Mouse (Mus musculus): ENCODE measurements at regions not wholly inside any gene's neighbourhood (a gene's known extent, or its start where the extent isn't known, plus 50 kb on each side); places are given as distances from the start of the nearest gene placed in this dataset.

DNA sequence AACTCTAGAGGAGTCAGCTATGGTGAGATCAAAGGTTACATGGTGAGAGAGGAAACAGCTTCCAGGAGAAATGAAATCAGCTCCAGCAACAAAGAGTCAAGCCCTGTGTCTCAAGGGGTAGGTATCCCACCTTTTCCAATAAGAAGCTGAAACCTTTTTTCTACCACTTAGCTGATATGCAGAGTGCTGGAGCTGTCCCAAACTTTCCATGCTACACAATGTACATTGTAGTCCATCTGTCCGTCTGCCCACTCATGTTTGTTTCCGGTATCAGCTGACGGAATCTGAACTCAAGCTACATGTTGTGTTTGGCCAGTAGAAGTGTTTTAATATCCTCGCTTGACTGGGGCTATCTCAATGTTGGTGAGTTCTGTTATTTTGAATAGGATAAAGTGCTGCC lies 83.6 kb upstream of the Ngf start:
- no peaks in the 10 kb centered on the region for H3K36me3 ChIP-seq (ENCODE audit: control insufficient read depth, insufficient read depth, low read length)
- no peak for TF ChIP-seq CTCF (IDR thresholded peaks at IDR 0.05; ENCODE audit: extremely low read depth, insufficient read length, insufficient replicate concordance, low read depth, low read length)
- TF ChIP-seq POLR2A (IDR thresholded peaks at IDR 0.05; ENCODE audit: low read depth, low read length), result no peak
- no peak overlapping the region for H3K4me3 ChIP-seq (ENCODE audit: low read depth, low read length)
- no peak overlapping the region for H3K27ac ChIP-seq (ENCODE audit: insufficient read depth, low read depth, low read length)
- no peaks in the 10 kb centered on the region for H3K4me1 ChIP-seq (ENCODE audit: control insufficient read depth, insufficient read depth, insufficient read length, low read length)
- WGBS, result 87% methylated on average over 4 of the region's 4 CpGs
- H3K27me3 ChIP-seq (ENCODE audit: control insufficient read depth, insufficient read depth, low read length), result no peaks in the 10 kb centered on the region

- no peaks in the 10 kb centered on the region for H3K36me3 ChIP-seq (ENCODE audit: control insufficient read depth, insufficient read depth, low read length)
- no peaks in the 10 kb centered on the region for H3K4me1 ChIP-seq (ENCODE audit: control insufficient read depth, insufficient read depth, insufficient read length, low read length)
- TF ChIP-seq CTCF (IDR thresholded peaks at IDR 0.05; ENCODE audit: extremely low read depth, insufficient read length, insufficient replicate concordance, low read depth, low read length) (no peak), POLR2A (IDR thresholded peaks at IDR 0.05; ENCODE audit: low read depth, low read length) (no peak)
- H3K27ac ChIP-seq (ENCODE audit: insufficient read depth, low read depth, low read length), result no peak overlapping the region
- no peaks in the 10 kb centered on the region for H3K27me3 ChIP-seq (ENCODE audit: control insufficient read depth, insufficient read depth, low read length)
- WGBS, result 63% methylated on average over 2 of the region's 2 CpGs
- H3K4me3 ChIP-seq (ENCODE audit: low read depth, low read length), result no peak overlapping the region
Observed at GRCm38 (mm10) chr3:102384596-102384995, 85.1 kb upstream of the Ngf start.

GRCm38 (mm10) chr3:102383671-102384070 lies 86.0 kb upstream of the Ngf start:
- H3K4me3 ChIP-seq (ENCODE audit: low read depth, low read length), result no peak overlapping the region
- H3K36me3 ChIP-seq (ENCODE audit: control insufficient read depth, insufficient read depth, low read length), result no peaks in the 10 kb centered on the region
- WGBS, result 39% methylated on average over 8 of the region's 8 CpGs
- H3K27ac ChIP-seq (ENCODE audit: insufficient read depth, low read depth, low read length), result no peak overlapping the region
- H3K27me3 ChIP-seq (ENCODE audit: control insufficient read depth, insufficient read depth, low read length), result no peaks in the 10 kb centered on the region
- H3K4me1 ChIP-seq (ENCODE audit: control insufficient read depth, insufficient read depth, insufficient read length, low read length), result no peaks in the 10 kb centered on the region
- no peak for TF ChIP-seq CTCF (IDR thresholded peaks at IDR 0.05; ENCODE audit: extremely low read depth, insufficient read length, insufficient replicate concordance, low read depth, low read length)
- no peak for TF ChIP-seq POLR2A (IDR thresholded peaks at IDR 0.05; ENCODE audit: low read depth, low read length)

DNA sequence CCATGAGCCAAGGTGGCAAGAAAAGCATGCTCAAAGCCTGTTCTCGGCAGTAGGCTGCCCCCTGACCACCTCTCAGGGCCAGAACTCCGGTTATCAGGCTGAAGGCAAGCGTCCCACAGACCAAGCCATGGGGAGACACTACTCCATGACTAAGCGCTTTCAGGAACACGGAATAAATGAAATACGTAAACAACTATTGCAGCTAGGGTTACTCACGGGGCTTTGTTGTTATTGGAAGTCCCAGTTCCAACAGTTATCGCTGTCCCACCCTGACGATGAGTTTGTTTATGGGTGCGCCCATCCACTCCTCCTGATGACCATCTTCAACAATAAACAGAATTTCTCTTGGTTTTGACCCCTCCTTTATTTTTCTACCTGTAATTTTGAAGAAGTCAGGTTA lies 88.0 kb upstream of the Ngf start:
- no peak for TF ChIP-seq POLR2A (IDR thresholded peaks at IDR 0.05; ENCODE audit: low read depth, low read length)
- no peak for TF ChIP-seq CTCF (IDR thresholded peaks at IDR 0.05; ENCODE audit: extremely low read depth, insufficient read length, insufficient replicate concordance, low read depth, low read length)
- no peaks in the 10 kb centered on the region for H3K36me3 ChIP-seq (ENCODE audit: control insufficient read depth, insufficient read depth, low read length)
- 79% methylated on average over 10 of the region's 10 CpGs for WGBS
- H3K4me3 ChIP-seq (ENCODE audit: low read depth, low read length), result no peak overlapping the region
- H3K27me3 ChIP-seq (ENCODE audit: control insufficient read depth, insufficient read depth, low read length), result no peaks in the 10 kb centered on the region
- no peak overlapping the region for H3K27ac ChIP-seq (ENCODE audit: insufficient read depth, low read depth, low read length)
- no peaks in the 10 kb centered on the region for H3K4me1 ChIP-seq (ENCODE audit: control insufficient read depth, insufficient read depth, insufficient read length, low read length)

- Histone ChIP-seq H3K27ac (ENCODE audit: insufficient read depth, low read depth, low read length) (no peak overlapping the region), H3K4me1 (ENCODE audit: control insufficient read depth, insufficient read depth, insufficient read length, low read length) (no peaks in the 10 kb centered on the region), H3K27me3 (ENCODE audit: control insufficient read depth, insufficient read depth, low read length) (no peaks in the 10 kb centered on the region), H3K4me3 (ENCODE audit: low read depth, low read length) (no peak overlapping the region), H3K36me3 (ENCODE audit: control insufficient read depth, insufficient read depth, low read length) (no peaks in the 10 kb centered on the region)
- no peak for TF ChIP-seq CTCF (IDR thresholded peaks at IDR 0.05; ENCODE audit: extremely low read depth, insufficient read length, insufficient replicate concordance, low read depth, low read length)
- no peak for TF ChIP-seq POLR2A (IDR thresholded peaks at IDR 0.05; ENCODE audit: low read depth, low read length)
- WGBS, result 74% methylated on average over 5 of the region's 5 CpGs
Observed at GRCm38 (mm10) chr3:102374381-102375060, 95.2 kb upstream of the Ngf start.

DNA sequence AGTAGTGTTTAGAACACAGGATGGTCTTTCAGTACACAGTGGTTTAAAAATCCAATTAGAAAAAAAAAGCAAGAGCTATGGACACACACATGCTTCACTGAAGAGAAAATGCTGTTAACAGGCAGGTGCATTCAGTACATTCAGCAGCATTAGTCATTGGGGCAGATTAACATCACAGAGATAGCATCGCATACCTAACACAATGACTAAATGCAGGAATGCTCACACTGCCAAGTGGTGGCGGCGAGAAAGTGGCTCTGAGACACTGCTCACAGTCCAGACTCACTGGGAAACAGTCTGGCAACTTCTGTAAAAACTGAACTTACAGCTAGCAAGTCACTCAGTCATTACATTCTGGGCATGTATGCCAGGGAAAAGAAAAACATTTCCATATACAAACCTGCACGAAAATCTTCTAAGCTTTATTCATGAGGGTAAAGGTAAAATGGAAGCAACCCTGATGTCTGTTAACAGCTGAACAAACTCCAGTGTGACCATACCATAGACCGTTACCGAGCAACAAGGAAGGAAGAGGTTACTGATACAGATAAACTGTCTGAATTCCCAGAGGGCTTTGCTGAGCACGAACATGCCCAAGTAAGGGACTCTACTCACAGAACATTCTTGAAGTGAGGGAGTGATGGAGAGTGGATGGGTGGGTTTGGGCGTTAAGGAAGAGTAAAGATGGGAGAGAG lies 97.4 kb upstream of the Ngf start:
- H3K4me3 ChIP-seq (ENCODE audit: low read depth, low read length), result no peak overlapping the region
- no peaks in the 10 kb centered on the region for H3K4me1 ChIP-seq (ENCODE audit: control insufficient read depth, insufficient read depth, insufficient read length, low read length)
- WGBS, result 65% methylated on average over 8 of the region's 8 CpGs
- H3K27ac ChIP-seq (ENCODE audit: insufficient read depth, low read depth, low read length), result no peak overlapping the region
- no peaks in the 10 kb centered on the region for H3K27me3 ChIP-seq (ENCODE audit: control insufficient read depth, insufficient read depth, low read length)
- no peaks in the 10 kb centered on the region for H3K36me3 ChIP-seq (ENCODE audit: control insufficient read depth, insufficient read depth, low read length)
- TF ChIP-seq CTCF (IDR thresholded peaks at IDR 0.05; ENCODE audit: extremely low read depth, insufficient read length, insufficient replicate concordance, low read depth, low read length), result no peak

DNA sequence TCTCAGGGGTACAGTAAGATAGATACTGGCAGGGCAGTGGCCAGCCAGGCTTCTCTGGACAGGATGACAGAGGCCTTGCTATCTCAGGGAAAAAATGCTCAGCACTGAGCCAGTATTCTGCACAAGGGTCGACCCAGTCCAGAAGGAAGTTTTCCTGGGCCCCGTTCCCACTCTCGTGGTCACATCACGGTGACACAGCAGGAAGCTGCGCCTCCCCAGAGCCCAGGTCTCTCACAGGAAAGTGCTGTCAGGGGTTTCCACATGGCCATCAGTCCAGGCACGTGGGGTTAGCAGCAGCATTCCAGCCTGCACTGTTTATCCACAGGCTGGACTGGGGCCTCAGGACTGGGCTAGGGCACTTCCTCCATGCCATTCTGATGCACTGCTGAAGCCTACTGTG lies 103.5 kb upstream of the Ngf start:
- WGBS, result 62% methylated on average over 6 of the region's 6 CpGs
- Histone ChIP-seq H3K27me3 (ENCODE audit: control insufficient read depth, insufficient read depth, low read length) (no peaks in the 10 kb centered on the region), H3K4me1 (ENCODE audit: control insufficient read depth, insufficient read depth, insufficient read length, low read length) (no peaks in the 10 kb centered on the region), H3K27ac (ENCODE audit: insufficient read depth, low read depth, low read length) (no peak overlapping the region), H3K36me3 (ENCODE audit: control insufficient read depth, insufficient read depth, low read length) (no peaks in the 10 kb centered on the region), H3K4me3 (ENCODE audit: low read depth, low read length) (no peak overlapping the region)
- TF ChIP-seq CTCF (IDR thresholded peaks at IDR 0.05; ENCODE audit: extremely low read depth, insufficient read length, insufficient replicate concordance, low read depth, low read length) (no peak), POLR2A (IDR thresholded peaks at IDR 0.05; ENCODE audit: low read depth, low read length) (no peak)
